ENCODE assay signal across 31 mouse cellular contexts in the genomic region with DNA sequence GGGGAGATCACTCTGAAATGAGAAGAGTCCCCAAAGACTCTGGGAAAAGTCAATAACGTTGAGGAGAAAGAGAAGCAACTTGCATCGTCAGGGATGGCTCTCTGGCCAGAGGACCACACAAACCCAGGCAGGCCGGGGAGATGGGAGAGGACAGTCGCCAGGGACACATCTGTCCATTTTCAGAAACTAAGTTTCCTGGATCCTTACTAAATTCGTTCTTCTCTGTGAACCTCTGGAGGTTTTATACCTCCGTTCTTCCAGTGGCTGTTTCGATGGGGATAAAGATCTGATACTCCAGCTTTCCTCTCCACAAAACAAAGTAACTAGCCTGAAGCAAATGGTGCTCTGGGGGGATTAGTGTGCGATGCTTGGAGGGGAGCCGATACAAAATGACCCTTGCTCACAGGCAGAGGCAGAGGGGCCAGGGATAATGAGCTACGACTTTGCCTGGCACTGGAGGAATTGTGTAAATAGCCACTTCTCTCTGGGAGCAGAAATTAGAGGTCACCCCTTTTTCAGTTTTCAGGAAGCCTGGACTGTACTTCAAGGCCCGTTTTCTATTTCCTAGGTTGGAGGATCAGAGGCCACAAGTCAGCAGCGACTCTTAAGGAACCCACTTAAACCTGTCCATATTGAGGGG. TPM values are rescaled to one million over a fixed set of nuclear protein-coding genes. Genes with fewer than 3 reads are reported as not detected.
DNase-seq lines count a peak whose midpoint lies in the region; TF ChIP-seq lines count a peak whose summit lies in the region.
"Had no signal": no experiment of that assay in that cellular context is flagged by ENCODE, and none has a peak within 500 bp of the region (broad histone marks: within the 10 kb centered on the region; RNA-seq: fewer than 3 reads in every experiment).

No protein-coding gene starts in this region.

- H3K4me1 ChIP-seq in kidney, adult 2 months (ENCODE audit: control insufficient read depth, insufficient read depth, low read length): no peaks in the 10 kb centered on the region
- H3K4me1 ChIP-seq: hindbrain, embryonic 12.5 days had no signal

- H3K27me3 ChIP-seq in kidney, adult 2 months (replicated peaks; ENCODE audit: control insufficient read depth, insufficient read depth, low read length): peaks cover 8% of the 10 kb centered on the region; the same call in 1 of the 2 replicates

- H3K4me3 ChIP-seq in kidney, adult 2 months (ENCODE audit: insufficient read depth, low read depth, low read length): no peak overlapping the region
- H3K4me3 ChIP-seq: forebrain, embryonic 12.5 days; hindbrain, embryonic 12.5 days; myocyte had no signal

- TF ChIP-seq CTCF in kidney, adult 2 months (conservative IDR thresholded peaks at IDR 0.05; ENCODE audit: insufficient read depth, insufficient read length, low read depth, low read length): no peak

- WGBS in kidney, adult 2 months: 10% methylated on average over 12 of the region's 12 CpGs

- H3K36me3 ChIP-seq in kidney, adult 2 months (ENCODE audit: control insufficient read depth, insufficient read depth, low read length): no peaks in the 10 kb centered on the region
- H3K36me3 ChIP-seq: forebrain, embryonic 12.5 days; hindbrain, embryonic 12.5 days had no signal

- peak overlapping the region; percentile 50 for H3K27ac ChIP-seq in kidney, adult 2 months (ENCODE audit: insufficient read depth, low read depth, low read length)
- H3K27ac ChIP-seq: forebrain, embryonic 12.5 days; hindbrain, embryonic 12.5 days; hindbrain, postnatal 0 days; liver, embryonic 14.5 days; macrophage had no signal

- peak; percentile 28 for DNase-seq in embryo, embryonic 9.5 days (ENCODE audit: extremely low spot score)
- no peak for DNase-seq in embryo, embryonic 11 days
- no peak for DNase-seq in kidney, adult 2 months
- no peak for DNase-seq in kidney, adult 18-20 months
- DNase-seq in retina, embryonic 14.5 days (ENCODE audit: low spot score): peak; percentile 21
- DNase-seq in retina, postnatal 1 day: no peak
- DNase-seq in layer of hippocampus, postnatal 36 days: no peak
- DNase-seq: adrenal gland, postnatal 10 days; cerebellum, adult 9-10 months; cerebellum, postnatal 36 days; gastrocnemius, postnatal 14 days; heart, postnatal 14 days; kidney, postnatal 4 days; left cerebral cortex, postnatal 4 days; liver; lung, adult 2 months; lung, postnatal 10 days; right cerebral cortex, adult 18-20 months; spleen, adult 18-20 months; thymus, postnatal 14 days had no signal

- TF ChIP-seq POLR2A in kidney, adult 2 months (IDR thresholded peaks at IDR 0.05; ENCODE audit: low read depth, low read length): no peak

RNA-seq across cellular contexts. Expression of a gene that starts 7.9 kb away (rescaled TPM):
- polyA plus RNA-seq in kidney, adult 2 months (2012; rRNA removed): 8.1 and 9.9 TPM in 2 replicates
- total RNA-seq in layer of hippocampus, postnatal 36 days (2021): under 1 TPM; 0.07 to 0.33 TPM
- total RNA-seq: hindbrain, postnatal 0 days; megakaryocyte-erythroid progenitor cell, adult 5-6 weeks; MEL; midbrain, postnatal 0 days had no signal
- polyA plus RNA-seq: hindbrain, postnatal 0 days; intestine, postnatal 0 days; macrophage; urinary bladder, adult 2 months had no signal

Comparison
In these comparisons a context has a peak if more than half of its experiments do, and no peak if none do; other contexts are left out.
1. DNase-seq: peak in embryo, embryonic 9.5 days (single experiment) and retina, embryonic 14.5 days (single experiment); none in embryo, embryonic 11 days (single experiment), kidney, adult 2 months (single experiment), kidney, adult 18-20 months (single experiment), retina, postnatal 1 day (single experiment) and layer of hippocampus, postnatal 36 days (0 of 2).